8 mouse cellular contexts compared by ENCODE assay signal in genomic region chr10:128779011-128779795, GRCm38 (mm10). TPM values are rescaled to one million over a fixed set of nuclear protein-coding genes. Genes with fewer than 3 reads are reported as not detected.
DNase-seq lines count a peak whose midpoint lies in the region; ATAC-seq lines count a peak whose summit lies in the region.

No protein-coding gene starts in this region.

- peaks cover 4% of the 10 kb centered on the region; the same call in 1 of the 2 replicates for H3K9me3 ChIP-seq in lung, embryonic 16.5 days (ENCODE audit: control insufficient read depth, low read length)
- H3K9me3 ChIP-seq in stomach, embryonic 15.5 days, result no peaks in the 10 kb centered on the region

- H3K9ac ChIP-seq in lung, embryonic 16.5 days (ENCODE audit: low read length), result peak overlapping the region; percentile 24; the same call in 1 of the 2 replicates
- H3K9ac ChIP-seq in stomach, embryonic 15.5 days, result no peak overlapping the region

- peak; percentile 69 for DNase-seq in Muller cell, postnatal 12 days (ENCODE audit: inconsistent ontology term)
- DNase-seq in c-Kit-positive CD71-positive TER-119-positive erythroid progenitor cells, embryonic 14.5 days (ENCODE audit: low spot score), result peak; percentile 23
- peak; percentile 94 for DNase-seq in heart, adult 8-10 months (ENCODE audit: low spot score)
- peak; percentile 72 to 75 for DNase-seq in kidney, adult 8-10 months
- no peak for DNase-seq in layer of hippocampus, postnatal 36 days
- no peak for DNase-seq in right cerebral cortex, adult 18-20 months

- WGBS in lung, embryonic 16.5 days, result 18% methylated on average over 8 of the region's 8 CpGs
- WGBS in stomach, embryonic 15.5 days, result 22% methylated on average over 8 of the region's 8 CpGs

- no peaks in the 10 kb centered on the region for H3K36me3 ChIP-seq in lung, embryonic 16.5 days (ENCODE audit: control insufficient read depth, insufficient read depth, low read length)
- H3K36me3 ChIP-seq in stomach, embryonic 15.5 days, result no peaks in the 10 kb centered on the region

- no peaks in the 10 kb centered on the region for H3K27me3 ChIP-seq in lung, embryonic 16.5 days (ENCODE audit: control insufficient read depth, insufficient read depth, low read depth, low read length)
- H3K27me3 ChIP-seq in stomach, embryonic 15.5 days (replicated peaks), result no peaks in the 10 kb centered on the region

- H3K4me2 ChIP-seq in lung, embryonic 16.5 days (ENCODE audit: low read depth, low read length), result peak overlapping the region; percentile 31
- H3K4me2 ChIP-seq in stomach, embryonic 15.5 days, result peak overlapping the region; percentile 21; the same call in 1 of the 2 replicates

- ATAC-seq in lung, embryonic 16.5 days (ENCODE audit: low read depth), result peak; percentile 99
- ATAC-seq in stomach, embryonic 15.5 days (ENCODE audit: insufficient read depth, low FRiP score, low read depth), result peak; percentile 93

- H3K4me1 ChIP-seq in lung, embryonic 16.5 days (replicated peaks; ENCODE audit: control insufficient read depth, insufficient read depth, low read length), result peaks cover 16% of the 10 kb centered on the region
- no peaks in the 10 kb centered on the region; the same call in 1 of the 2 replicates for H3K4me1 ChIP-seq in stomach, embryonic 15.5 days

- peak overlapping the region; percentile 94 for H3K27ac ChIP-seq in lung, embryonic 16.5 days (ENCODE audit: low read length)
- peak overlapping the region; percentile 86 for H3K27ac ChIP-seq in stomach, embryonic 15.5 days

- H3K4me3 ChIP-seq in lung, embryonic 16.5 days (ENCODE audit: low read length), result no peak overlapping the region
- H3K4me3 ChIP-seq in stomach, embryonic 15.5 days (replicated peaks), result no peak overlapping the region

RNA-seq across cellular contexts. Expression of gene Mmp19, which starts 11.5 kb away (rescaled TPM):
- 1 to 10 TPM; 2.2 to 2.8 (median 2.5) TPM for total RNA-seq in heart, adult 8-10 months (2022)
- polyA plus RNA-seq in lung, embryonic 16.5 days (2015; fragmentation: Nextera tagmentation; extraction: Ambion mirVana), result 4.9 and 5.3 TPM in 2 replicates
- polyA plus RNA-seq in stomach, embryonic 15.5 days (2015; fragmentation: Nextera tagmentation; extraction: Ambion mirVana), result 1.2 and 2.0 TPM in 2 replicates
- under 1 TPM; 0.20 to 0.46 TPM for total RNA-seq in layer of hippocampus, postnatal 36 days (2021)

RNA-seq across cellular contexts. Expression of gene Dnajc14, which starts 24.7 kb away (rescaled TPM):
- 10 to 100 TPM; 34.7 to 38.9 (median 35.9) TPM for total RNA-seq in heart, adult 8-10 months (2022)
- polyA plus RNA-seq in lung, embryonic 16.5 days (2015; fragmentation: Nextera tagmentation; extraction: Ambion mirVana), result 56.0 and 56.7 TPM in 2 replicates
- 49.8 and 50.6 TPM in 2 replicates for polyA plus RNA-seq in stomach, embryonic 15.5 days (2015; fragmentation: Nextera tagmentation; extraction: Ambion mirVana)
- 10 to 100 TPM; 65.3 to 69.1 TPM for total RNA-seq in layer of hippocampus, postnatal 36 days (2021)

RNA-seq across cellular contexts. Expression of gene Tmem198b, which starts 25.0 kb away (rescaled TPM):
- total RNA-seq in heart, adult 8-10 months (2022), result 1 to 10 TPM; 4.4 to 5.6 (median 4.8) TPM
- 18.2 and 18.4 TPM in 2 replicates for polyA plus RNA-seq in lung, embryonic 16.5 days (2015; fragmentation: Nextera tagmentation; extraction: Ambion mirVana)
- polyA plus RNA-seq in stomach, embryonic 15.5 days (2015; fragmentation: Nextera tagmentation; extraction: Ambion mirVana), result 15.4 and 16.3 TPM in 2 replicates
- 10 to 100 TPM in 1 of 2 experiments, 1 to 10 TPM in 1; 8.4 to 10.6 TPM for total RNA-seq in layer of hippocampus, postnatal 36 days (2021)

RNA-seq across cellular contexts. Expression of gene Pym1, which starts 31.5 kb away (rescaled TPM):
- 10 to 100 TPM in 1 of 4 experiments, 1 to 10 TPM in 3; 7.9 to 11.1 (median 9.4) TPM for total RNA-seq in heart, adult 8-10 months (2022)
- polyA plus RNA-seq in lung, embryonic 16.5 days (2015; fragmentation: Nextera tagmentation; extraction: Ambion mirVana), result 32.7 and 35.1 TPM in 2 replicates
- polyA plus RNA-seq in stomach, embryonic 15.5 days (2015; fragmentation: Nextera tagmentation; extraction: Ambion mirVana), result 36.1 TPM in 2 replicates
- total RNA-seq in layer of hippocampus, postnatal 36 days (2021), result 10 to 100 TPM; 26.0 to 28.2 TPM

RNA-seq across cellular contexts. Expression of gene Dgka, which starts 34.5 kb away (rescaled TPM):
- total RNA-seq in heart, adult 8-10 months (2022), result 10 to 100 TPM; 11.3 to 12.9 (median 12.6) TPM
- polyA plus RNA-seq in lung, embryonic 16.5 days (2015; fragmentation: Nextera tagmentation; extraction: Ambion mirVana), result 12.2 and 13.9 TPM in 2 replicates
- polyA plus RNA-seq in stomach, embryonic 15.5 days (2015; fragmentation: Nextera tagmentation; extraction: Ambion mirVana), result 15.9 and 18.0 TPM in 2 replicates
- 10 to 100 TPM in 1 of 2 experiments, 1 to 10 TPM in 1; 9.3 to 11.1 TPM for total RNA-seq in layer of hippocampus, postnatal 36 days (2021)

Comparison
In these comparisons a context has a peak if more than half of its experiments do, and no peak if none do; other contexts are left out.
1. DNase-seq: peak in Muller cell, postnatal 12 days (single experiment), c-Kit-positive CD71-positive TER-119-positive erythroid progenitor cells, embryonic 14.5 days (single experiment), heart, adult 8-10 months (single experiment) and kidney, adult 8-10 months (2 of 2); none in layer of hippocampus, postnatal 36 days (0 of 2) and right cerebral cortex, adult 18-20 months (single experiment).